Mouse (Mus musculus): ENCODE data around the gene Sdhaf4. TPM values are rescaled to one million over a fixed set of nuclear protein-coding genes. Genes with fewer than 3 reads are reported as not detected.

The Sdhaf4 gene
- 40.9 and 47.3 TPM in 2 replicates for polyA plus RNA-seq (2012; rRNA removed)

GRCm38 (mm10) chr1:24005070-24005804, at the start of gene Sdhaf4:
TSS of gene Sdhaf4 (minus strand) at chr1:24005656.

Other genes with a start within 250 kb of the Sdhaf4 start
- 1.2 TPM in 2 replicates for gene B3gat2, start 243.9 kb downstream of the Sdhaf4 start, polyA plus RNA-seq (2012; rRNA removed)
- gene Smap1, start 83.3 kb downstream of the Sdhaf4 start, polyA plus RNA-seq (2012; rRNA removed), result 56.9 and 81.4 TPM in 2 replicates
- gene Fam135a, start 94.7 kb upstream of the Sdhaf4 start, polyA plus RNA-seq (2012; rRNA removed), result 28.7 and 55.1 TPM in 2 replicates
- 15.7 and 37.3 TPM in 2 replicates for gene Col9a1, start 172.0 kb upstream of the Sdhaf4 start, polyA plus RNA-seq (2012; rRNA removed)